Mouse (Mus musculus): ENCODE results near the gene 2410002F23Rik. TPM values are rescaled to one million over a fixed set of nuclear protein-coding genes. Genes with fewer than 3 reads are reported as not detected.
"Not testable (repeated sequence)": the region's sequence is repeated elsewhere in the genome, so short reads cannot be mapped to it uniquely, and the experiment has no call there.

The 2410002F23Rik gene
- polyA plus RNA-seq, 1 experiment from 2014 or later, result 198 TPM

GRCm38 (mm10) chr7:44297501-44297900 lies 51.0 kb downstream of the 2410002F23Rik start:
- H3K4me3 ChIP-seq; H3K9ac ChIP-seq; H3K9me3 ChIP-seq; ATAC-seq (ENCODE audit: low FRiP score, low read depth); H3K27ac ChIP-seq; H3K27me3 ChIP-seq (replicated peaks); H3K4me2 ChIP-seq (replicated peaks); H3K36me3 ChIP-seq; H3K4me1 ChIP-seq: not testable (repeated sequence)
- 82% methylated on average over 2 of the region's 2 CpGs for WGBS

Other genes with a start within 250 kb of the 2410002F23Rik start
- gene Klk1b26, start 234.6 kb upstream of the 2410002F23Rik start, polyA plus RNA-seq (2016; fragmentation: Nextera tagmentation; extraction: Ambion mirVana), result not detected in 2 replicates
- gene Klk1b27, start 194.4 kb upstream of the 2410002F23Rik start, polyA plus RNA-seq (2016; fragmentation: Nextera tagmentation; extraction: Ambion mirVana), result not detected in 2 replicates
- not detected in 2 replicates for gene Klk1b21, start 144.4 kb upstream of the 2410002F23Rik start, polyA plus RNA-seq (2016; fragmentation: Nextera tagmentation; extraction: Ambion mirVana)
- not detected in 2 replicates for gene Klk1b22, start 134.0 kb upstream of the 2410002F23Rik start, polyA plus RNA-seq (2016; fragmentation: Nextera tagmentation; extraction: Ambion mirVana)
- gene Klk1b16, start 110.0 kb upstream of the 2410002F23Rik start, polyA plus RNA-seq (2016; fragmentation: Nextera tagmentation; extraction: Ambion mirVana), result not detected in 2 replicates
- not detected in 2 replicates for gene Klk1b24, start 58.5 kb upstream of the 2410002F23Rik start, polyA plus RNA-seq (2016; fragmentation: Nextera tagmentation; extraction: Ambion mirVana)
- gene Klk1b3, start 48.5 kb upstream of the 2410002F23Rik start, polyA plus RNA-seq (2016; fragmentation: Nextera tagmentation; extraction: Ambion mirVana), result not detected in 2 replicates
- gene Klk1b4, start 39.3 kb upstream of the 2410002F23Rik start, polyA plus RNA-seq (2016; fragmentation: Nextera tagmentation; extraction: Ambion mirVana), result not detected in 2 replicates
- not detected in 2 replicates for gene Klk1b5, start 30.8 kb upstream of the 2410002F23Rik start, polyA plus RNA-seq (2016; fragmentation: Nextera tagmentation; extraction: Ambion mirVana)
- not detected in 2 replicates for gene Klk1, start 21.4 kb upstream of the 2410002F23Rik start, polyA plus RNA-seq (2016; fragmentation: Nextera tagmentation; extraction: Ambion mirVana)
- gene Gm36864, start 10.5 kb upstream of the 2410002F23Rik start, polyA plus RNA-seq (2016; fragmentation: Nextera tagmentation; extraction: Ambion mirVana), result 0.31 TPM in 1 of 2 replicates, not detected in the other
- 0.83 and 1.3 TPM in 2 replicates for gene 1700028J19Rik, start within 50 bp of the 2410002F23Rik start, polyA plus RNA-seq (2016; fragmentation: Nextera tagmentation; extraction: Ambion mirVana)
- gene Acp4, start 10.7 kb downstream of the 2410002F23Rik start, polyA plus RNA-seq (2016; fragmentation: Nextera tagmentation; extraction: Ambion mirVana), result not detected in 2 replicates
- not detected in 2 replicates for gene Gm15517, start 14.7 kb downstream of the 2410002F23Rik start, polyA plus RNA-seq (2016; fragmentation: Nextera tagmentation; extraction: Ambion mirVana)
- 2.1 and 2.2 TPM in 2 replicates for gene Clec11a, start 60.2 kb downstream of the 2410002F23Rik start, polyA plus RNA-seq (2016; fragmentation: Nextera tagmentation; extraction: Ambion mirVana)
- 12.6 and 14.4 TPM in 2 replicates for gene Shank1, start 63.5 kb downstream of the 2410002F23Rik start, polyA plus RNA-seq (2016; fragmentation: Nextera tagmentation; extraction: Ambion mirVana)
- gene Syt3, start 137.4 kb downstream of the 2410002F23Rik start, polyA plus RNA-seq (2016; fragmentation: Nextera tagmentation; extraction: Ambion mirVana), result 10.0 and 10.2 TPM in 2 replicates
- 1.0 and 1.1 TPM in 2 replicates for gene 1700008O03Rik, start 139.1 kb downstream of the 2410002F23Rik start, polyA plus RNA-seq (2016; fragmentation: Nextera tagmentation; extraction: Ambion mirVana)
- 10.4 and 12.6 TPM in 2 replicates for gene Lrrc4b, start 182.3 kb downstream of the 2410002F23Rik start, polyA plus RNA-seq (2016; fragmentation: Nextera tagmentation; extraction: Ambion mirVana)
- 1.3 and 3.8 TPM in 2 replicates for gene Aspdh, start 218.7 kb downstream of the 2410002F23Rik start, polyA plus RNA-seq (2016; fragmentation: Nextera tagmentation; extraction: Ambion mirVana)
- 61.5 and 61.7 TPM in 2 replicates for gene Josd2, start 221.3 kb downstream of the 2410002F23Rik start, polyA plus RNA-seq (2016; fragmentation: Nextera tagmentation; extraction: Ambion mirVana)
- gene Emc10, start 249.8 kb downstream of the 2410002F23Rik start, polyA plus RNA-seq (2016; fragmentation: Nextera tagmentation; extraction: Ambion mirVana), result 135 and 136 TPM in 2 replicates
- 26.3 and 28.1 TPM in 2 replicates for gene Fam71e1, start 249.9 kb downstream of the 2410002F23Rik start, polyA plus RNA-seq (2016; fragmentation: Nextera tagmentation; extraction: Ambion mirVana)

All from neural tube, embryonic 12.5 days (tissue).